Mouse (Mus musculus): ENCODE measurements around the gene Gm20388.

DNA sequence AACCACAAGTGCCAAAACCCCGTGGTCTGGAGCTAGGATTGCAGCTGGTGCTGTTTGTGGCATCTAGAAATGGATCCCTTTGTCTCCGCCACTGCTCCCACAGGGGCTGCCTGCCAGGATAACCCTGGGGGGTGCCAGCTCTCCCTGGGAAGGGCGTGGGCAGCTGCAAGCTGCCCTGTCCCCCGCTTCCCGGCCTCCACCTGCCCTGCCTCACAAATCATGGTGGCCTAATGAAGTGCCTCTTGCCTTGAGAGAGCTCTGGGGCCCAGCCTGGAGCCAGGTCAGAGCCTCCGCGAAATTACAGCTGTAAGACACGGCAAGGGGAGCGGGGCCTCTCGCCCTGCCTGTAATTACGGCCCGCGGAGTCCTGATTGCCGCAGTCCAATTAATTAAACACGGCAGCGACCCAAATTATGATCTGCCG lies 539.0 kb downstream of the Gm20388 start:
- TF ChIP-seq CTCF (IDR thresholded peaks at IDR 0.05; ENCODE audit: low read depth) (no peak), EP300 (optimal IDR thresholded peaks at IDR 0.05) (no peak)
